Mouse (Mus musculus) thymus, postnatal 4 days (tissue): ENCODE measurements around the gene Dennd6a.

Experiments used
- DNase-seq: peaks from one replicate; pipeline ENCODE4 v3.0.0; 2021

Gene Dennd6a

DNA sequence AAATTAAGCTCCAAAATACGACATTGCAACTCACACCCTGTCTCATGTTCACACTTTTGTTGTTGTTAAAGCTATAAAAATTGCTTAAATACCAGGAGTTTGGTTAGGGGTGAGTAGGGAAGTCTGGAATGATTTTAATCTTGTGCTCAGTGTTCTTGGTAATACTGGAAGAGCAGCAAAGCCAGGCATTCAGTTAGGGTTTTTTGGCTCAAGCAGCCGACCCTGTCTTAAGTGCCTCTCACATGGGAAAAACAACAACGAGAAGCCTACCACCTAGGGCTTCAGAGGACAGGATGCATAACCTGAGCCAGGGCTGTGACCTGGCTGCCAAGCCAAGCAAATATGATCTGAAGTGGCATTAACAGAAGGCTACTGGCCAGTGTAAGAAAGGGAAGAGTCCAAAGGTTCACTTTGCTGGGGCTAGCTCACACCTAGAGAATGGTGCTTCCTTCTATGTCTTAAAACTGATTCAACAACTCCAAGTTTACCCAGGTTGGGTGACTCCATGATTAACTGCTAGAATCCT, 2.7 kb downstream of the Dennd6a start:
- DNase-seq, result no peak

DNA sequence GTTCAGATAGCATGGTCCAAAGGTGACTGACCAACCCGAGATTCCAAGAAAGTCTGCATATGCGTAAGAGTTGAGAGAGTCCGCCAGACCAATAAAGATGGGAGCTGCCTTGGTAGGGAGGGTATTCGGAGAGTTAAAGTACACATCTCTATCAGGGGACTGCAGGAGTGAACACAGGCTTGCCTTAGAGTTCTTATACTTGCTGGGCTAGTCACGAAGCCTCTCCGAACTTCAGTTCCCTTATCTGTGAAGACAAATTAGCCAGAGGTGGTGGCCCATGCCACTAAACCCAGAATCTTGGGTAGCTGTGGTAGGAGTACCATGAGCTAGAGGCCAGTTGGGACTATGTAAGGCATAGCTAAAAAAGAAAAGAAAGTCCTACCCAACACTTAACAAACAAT, 5.1 kb downstream of the Dennd6a start:
- no peak for DNase-seq

DNA sequence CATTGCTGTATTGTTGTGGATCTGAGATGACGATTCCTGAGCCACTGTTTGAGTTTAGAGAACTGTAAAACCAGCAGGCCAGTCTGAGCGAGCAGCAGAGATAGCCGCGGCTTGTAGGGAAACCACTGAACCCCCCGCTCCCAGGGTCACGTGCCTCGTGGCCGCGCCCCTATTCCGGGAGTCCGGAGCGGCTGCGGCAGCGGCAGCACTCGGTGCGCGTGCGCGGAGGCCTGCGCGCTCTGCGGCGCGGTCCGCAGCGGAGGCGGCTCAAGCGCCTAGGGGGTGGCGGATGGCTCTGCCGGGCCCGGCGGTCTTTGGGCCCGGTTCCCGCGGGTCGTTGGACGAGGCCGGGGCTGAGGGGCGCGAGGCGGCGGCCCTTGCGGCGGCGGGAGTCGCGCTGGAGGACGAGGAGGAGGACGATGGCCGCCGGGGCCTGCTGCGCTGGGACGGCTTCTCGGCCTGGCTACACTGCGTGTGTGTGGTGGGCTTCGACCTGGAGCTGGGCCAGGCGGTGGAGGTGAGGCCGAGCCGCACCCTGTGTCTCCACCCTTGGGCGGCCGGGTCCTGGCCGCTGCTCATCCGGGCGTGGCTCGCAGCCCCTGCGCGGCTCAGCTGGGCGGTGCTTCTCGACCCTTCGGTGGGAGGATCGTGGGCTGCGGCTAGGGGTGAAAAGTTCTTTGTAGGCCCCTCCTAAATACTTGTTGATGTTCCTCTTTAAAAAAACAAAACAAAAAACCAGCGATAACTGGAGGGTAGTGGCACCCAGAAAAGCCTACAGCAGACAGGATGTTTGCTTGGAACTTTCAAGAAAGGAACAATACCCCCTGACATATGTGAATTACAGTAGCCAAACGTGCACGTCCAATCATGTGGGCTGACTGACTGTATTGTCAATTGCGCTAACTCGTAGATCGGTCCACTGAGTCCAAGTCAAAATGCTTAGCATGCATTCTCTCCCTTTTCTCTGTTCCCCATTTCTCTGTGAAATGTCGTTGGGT, 6.0 kb downstream of the Dennd6a start:
- peak; percentile 90 for DNase-seq

DNA sequence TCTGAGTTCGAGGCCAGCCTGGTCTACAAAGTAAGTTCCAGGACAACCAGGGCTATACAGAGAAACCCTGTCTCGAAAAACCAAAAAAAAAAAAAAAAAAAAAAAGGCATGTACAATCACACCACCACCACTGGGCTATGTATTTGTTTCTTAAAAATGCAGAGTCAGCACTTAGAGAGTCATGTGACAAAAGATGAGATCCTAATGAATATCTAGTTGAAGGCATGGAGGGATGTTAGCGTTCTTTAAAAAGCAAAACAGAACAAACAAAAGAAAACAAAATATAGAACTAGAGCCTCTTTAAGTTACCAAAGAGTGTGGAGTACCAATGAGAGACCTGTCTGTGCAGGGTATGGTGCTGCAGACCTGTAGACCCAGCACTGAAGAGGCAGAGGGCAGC, 10.0 kb downstream of the Dennd6a start:
- no peak for DNase-seq

DNA sequence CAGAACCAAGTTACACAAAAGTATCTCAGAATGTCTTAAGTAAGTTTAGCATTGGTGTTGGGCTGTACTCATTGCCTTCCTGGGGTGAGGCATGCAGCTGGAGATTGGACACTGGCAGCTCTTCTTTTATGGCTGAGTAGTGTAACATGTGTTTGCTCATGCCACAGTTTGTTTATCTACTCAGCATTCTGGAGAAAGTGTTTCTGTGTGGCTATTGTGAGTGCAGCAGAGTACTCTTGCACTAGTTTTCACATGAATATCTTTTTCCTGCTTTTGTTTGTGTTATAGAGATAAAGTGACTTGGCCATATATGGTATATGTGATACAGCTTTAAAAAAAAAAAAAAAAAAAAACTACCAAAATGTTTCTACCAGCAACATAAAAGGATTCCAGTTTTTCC, 13.5 kb downstream of the Dennd6a start:
- no peak for DNase-seq

DNA sequence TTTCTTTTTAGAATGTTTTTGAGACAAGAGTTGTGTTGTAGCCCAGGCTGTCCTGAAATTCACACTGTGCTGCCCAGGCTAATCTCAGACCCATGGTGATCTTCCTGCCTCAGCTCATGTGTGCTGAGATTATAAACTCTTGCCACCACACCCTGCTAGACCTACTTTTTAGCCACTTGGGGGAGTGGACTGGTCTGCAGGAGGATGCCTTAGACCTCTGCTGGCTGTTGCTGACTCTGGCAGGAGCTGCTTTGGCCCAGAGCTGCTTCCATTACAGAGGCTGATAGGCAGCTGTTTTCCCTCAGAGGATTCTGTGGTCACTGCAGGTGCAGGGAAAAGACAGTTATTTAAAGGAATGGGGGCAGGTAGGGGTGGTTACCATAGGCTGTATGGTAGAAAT, 17.7 kb downstream of the Dennd6a start:
- DNase-seq, result no peak

DNA sequence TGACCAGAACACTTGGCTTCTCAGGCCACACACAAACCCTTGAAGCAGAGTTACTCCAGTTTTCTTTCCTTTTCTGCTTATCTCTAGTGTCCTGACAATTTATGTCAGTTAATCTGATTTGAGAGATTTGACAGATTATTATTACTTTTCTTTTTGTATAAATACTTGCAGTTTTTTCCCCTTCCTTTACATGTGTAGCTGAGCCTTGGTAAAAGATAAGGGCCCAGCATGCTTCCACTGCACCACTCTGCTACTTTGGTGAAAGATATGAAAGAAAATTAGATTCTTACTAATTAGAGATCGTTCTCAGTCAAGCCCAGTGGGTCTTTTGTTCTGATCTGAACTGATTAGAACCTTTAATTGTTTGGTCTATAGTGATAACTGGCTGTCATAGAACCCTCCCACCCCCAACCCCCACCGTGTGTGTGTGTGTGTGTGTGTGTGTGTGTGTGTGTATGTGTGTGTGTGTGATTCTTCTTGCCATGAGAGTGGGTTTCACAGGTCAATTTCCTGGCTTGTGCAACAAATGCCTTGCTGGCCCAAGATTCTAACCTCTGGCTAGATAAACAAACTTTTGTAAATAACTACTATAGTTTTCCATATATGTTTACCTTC, 19.7 kb downstream of the Dennd6a start:
- no peak for DNase-seq

DNA sequence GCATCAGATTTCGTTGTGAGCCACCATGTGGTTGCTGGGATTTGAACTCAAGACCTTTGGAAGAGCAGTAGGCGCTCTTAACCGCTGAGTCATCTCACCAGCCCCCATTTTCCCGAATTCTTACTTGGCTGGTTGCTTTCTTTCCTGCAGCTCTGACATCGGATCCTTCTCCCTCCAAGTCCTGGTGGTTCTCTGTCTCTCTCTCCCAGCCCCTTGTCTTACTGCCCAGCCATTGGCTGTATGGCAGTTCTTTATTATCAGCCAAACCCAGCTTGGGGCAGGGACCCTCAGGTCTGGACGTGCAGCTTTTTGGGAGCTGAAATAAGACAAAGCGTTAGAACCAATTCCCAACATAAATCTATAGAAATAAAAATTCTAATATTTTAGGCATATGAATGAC, 21.5 kb downstream of the Dennd6a start:
- DNase-seq, result no peak

DNA sequence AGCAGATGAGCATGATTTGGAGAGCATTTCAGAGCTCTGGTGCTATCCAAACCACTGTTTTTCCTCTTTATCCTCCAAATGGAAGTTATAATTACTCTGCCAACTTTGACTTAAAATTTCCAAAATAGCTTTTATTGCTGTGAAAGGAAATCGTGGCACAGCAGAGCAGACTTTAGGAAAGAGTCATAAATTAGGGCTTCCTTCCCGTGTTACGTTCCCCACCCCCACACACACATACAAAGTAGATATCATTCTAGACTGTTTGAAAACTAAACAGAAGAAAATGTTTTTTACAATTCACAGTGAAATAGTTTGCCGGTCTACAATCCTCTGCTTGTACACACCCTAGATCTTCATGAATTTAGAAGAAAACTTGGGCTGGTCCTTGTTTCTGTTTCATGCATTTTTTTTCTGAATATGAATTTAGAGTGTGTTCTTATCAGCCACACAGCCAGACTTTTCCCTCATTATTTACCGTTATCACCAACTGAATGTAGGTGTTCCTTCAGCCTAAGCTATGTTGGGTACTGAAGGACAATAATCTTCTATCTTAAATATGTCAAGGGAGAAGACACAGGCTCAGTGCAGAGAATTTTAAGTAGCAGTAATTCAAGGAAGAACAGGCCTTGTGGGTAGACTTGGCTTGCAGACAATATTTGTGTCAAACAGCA, 22.2 kb downstream of the Dennd6a start:
- no peak for DNase-seq

DNA sequence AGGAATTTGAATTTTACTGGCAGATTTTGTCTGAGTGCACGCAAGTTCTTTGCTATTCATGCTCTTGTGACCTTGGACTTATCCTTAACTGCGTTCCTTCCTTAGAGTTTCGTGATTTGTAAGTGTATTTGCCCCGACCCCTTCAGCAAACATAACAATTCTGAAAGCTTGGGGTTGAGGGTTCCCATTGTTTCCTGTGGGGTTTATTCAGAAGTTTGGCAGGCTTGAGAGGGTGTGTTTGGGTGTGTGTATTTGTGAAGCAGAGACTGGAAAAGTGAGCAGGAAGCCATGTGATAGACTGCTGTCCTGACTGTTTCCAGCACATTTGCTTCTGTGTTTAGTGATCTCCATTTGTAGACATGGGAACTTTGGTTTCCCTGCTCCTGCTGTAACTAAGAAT, 31.7 kb downstream of the Dennd6a start:
- DNase-seq, result no peak

DNA sequence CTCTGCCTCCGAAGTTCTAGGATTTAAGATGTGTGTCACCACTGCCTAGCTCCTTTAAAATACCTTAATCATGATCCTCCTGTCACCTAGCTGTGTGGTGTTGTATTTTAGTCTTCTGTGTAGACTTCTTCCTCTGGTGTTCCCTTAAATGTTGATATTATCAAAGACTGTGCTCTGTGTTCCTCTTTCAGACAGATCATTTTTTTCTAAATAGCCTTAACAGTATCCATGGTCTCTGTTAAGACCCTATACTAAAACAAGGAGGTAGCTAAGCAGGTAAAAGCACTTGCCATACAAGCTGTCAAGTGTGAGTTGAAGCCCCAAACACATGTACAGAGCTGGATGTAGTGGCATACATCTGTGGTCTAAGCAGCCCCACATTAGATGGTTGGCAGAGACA, 36.0 kb downstream of the Dennd6a start:
- DNase-seq, result no peak

DNA sequence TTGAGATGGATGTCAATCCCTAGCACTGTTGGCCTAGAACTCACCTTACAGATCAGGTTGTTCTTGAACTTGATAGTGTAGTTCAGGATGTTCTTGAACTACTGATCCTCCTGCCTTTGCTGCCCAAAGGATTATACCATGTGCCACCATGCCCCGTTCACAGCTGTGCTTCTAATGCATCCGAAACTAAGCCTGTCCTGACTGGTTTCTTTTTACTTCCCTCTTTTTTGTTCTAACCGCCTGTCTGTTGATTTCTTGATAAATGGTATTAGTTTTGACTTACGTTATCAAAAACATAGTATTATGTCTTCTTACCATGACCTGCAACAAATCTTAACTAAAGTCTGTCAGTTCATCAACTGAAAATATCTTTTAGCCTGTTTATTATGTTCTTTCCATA, 37.0 kb downstream of the Dennd6a start:
- DNase-seq, result no peak

DNA sequence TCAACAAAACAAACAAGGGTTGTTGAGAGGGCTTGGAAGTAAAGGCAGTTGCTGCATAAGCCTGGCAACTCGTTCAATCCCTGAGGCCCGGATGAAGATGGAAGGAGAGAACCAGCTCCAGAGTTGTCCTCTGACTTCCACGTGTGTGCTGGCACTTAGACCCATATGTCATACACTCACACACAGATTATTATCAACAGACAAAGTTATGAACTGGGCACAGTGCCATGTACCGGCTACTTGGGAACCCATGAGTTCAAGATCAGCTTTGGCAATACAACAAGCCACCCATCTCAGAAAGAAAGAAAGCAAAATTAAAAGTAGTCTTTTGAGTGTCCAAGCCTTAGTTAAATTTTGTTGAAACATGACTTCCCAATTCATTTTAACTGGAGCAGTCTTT, 51.6 kb downstream of the Dennd6a start:
- no peak for DNase-seq

DNA sequence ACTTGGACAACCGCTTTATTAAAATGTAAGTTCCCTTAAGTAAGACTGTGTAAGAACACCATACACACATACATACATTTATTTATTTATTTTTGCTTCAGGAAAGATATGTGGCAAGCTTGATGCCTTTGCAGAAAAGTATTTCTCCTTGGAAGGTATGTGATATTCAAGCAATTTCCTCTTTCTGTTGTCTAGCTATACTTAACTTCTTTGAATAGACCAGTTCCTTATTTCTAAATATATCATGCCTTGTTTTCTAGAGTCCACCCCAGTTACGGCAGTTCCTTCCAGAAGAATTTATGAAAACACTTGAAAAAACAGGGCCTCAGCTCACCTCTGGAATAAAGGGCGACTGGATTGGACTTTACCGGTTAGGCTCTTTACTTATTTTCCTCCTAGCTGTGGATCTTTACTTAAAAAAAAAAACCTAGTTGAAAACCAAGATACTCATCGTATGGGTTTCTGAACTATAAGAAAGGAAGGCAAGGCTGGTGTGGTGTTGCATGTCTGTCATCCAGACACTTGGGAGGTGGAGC, 53.0 kb downstream of the Dennd6a start:
- DNase-seq, result no peak

DNA sequence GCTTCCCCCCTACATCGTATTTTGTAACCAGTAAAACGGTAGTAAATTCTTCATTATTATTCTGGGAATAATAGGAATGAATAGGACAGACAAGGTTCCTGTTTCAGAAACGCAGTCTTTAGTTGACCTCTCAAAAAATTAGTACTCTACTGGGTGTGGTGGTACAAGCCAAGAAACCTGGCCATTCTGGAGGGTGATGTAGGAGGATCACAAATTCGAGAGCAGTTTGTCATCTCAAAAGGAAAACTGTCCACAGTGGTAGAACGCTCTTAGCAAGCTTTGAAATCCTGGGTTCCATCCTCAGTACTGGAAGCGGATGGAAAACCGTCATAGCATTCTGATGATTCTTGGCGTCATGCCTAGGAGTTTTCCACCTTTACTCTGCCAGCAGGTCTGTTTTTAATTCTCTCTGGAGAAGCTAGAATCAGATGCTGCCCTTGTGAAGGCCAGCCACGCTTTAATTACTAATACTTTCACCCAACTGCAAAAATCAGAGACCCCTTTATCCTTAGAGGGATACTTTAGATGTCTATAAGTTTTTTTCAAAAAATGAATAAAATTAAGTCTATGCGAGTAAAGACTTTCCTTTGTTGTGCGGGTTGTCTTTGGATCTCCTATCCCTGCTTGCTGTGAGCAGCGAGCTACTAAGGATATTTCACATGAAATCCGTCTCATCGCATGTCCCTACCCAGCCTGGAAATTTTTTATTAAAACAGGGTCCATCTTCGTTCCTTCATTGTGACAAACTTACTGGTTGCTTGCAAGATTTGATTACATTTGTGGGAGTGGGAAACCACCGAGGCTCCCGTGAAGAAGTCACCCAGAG, 63.6 kb downstream of the Dennd6a start:
- DNase-seq, result no peak

DNA sequence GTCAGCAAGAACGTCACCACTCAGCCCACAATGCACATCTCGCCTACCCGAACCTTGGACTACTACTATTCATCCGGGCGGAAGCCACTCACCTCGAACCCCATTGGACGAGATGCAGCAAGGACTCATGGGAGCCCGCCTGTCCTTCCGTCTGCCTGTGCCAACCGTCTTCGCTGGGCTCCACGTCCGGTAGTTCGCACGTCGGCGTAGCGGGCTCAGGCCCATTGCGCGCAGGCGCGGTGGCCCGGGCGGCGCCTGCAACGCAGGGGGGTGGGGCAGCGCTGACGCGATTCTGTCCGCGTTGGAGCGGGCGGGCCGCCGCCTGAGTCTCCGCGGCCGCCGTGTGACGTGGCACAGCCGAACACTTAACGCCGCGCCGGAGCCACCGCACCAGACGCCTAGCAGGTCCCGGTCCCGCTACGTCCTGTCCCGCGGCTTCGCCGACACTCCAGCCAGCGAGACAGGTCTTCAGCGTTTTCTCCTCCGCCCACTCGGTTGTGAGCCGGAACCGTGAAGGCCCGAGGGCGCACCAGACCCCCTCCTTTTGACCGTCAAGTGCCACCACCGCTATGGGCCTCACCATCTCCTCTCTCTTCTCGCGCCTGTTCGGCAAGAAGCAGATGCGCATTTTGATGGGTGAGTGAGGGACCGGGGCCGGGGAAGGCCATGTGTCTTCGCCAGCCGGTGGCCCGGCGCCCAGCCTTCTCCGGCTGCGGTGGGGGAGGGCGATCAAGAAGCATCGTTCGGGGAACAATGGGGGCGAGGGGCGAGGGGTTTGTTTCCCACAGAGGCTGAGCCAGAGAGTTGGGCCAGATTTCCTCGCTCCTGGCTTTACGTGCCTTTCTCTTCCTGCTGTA, 64.4 kb downstream of the Dennd6a start, which contains the start of gene Arf4:
Gene Arf4, plus strand, starts transcription at position 224 of the 857 bp plus-strand sequence.
- DNase-seq, result peak; percentile 96

DNA sequence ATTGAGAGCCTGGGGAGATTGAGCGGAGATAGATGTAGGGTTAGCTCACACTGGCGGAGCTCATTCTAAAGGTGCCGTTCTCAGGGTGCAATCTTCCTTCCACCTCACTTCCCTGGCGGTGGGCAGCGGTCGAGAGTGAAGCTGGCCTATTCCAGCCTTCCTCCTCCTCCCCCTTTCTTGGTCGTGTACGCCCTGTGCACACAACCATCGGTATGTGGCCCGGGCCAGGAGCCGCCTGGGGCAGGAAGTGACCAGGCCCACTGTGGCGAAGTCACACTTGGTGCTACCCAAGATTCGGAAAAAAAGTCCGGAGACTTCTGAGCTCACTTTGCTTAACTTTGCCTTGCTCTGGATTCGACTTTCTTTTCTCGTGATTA, 65.0 kb downstream of the Dennd6a start:
- peak; percentile 61 for DNase-seq

DNA sequence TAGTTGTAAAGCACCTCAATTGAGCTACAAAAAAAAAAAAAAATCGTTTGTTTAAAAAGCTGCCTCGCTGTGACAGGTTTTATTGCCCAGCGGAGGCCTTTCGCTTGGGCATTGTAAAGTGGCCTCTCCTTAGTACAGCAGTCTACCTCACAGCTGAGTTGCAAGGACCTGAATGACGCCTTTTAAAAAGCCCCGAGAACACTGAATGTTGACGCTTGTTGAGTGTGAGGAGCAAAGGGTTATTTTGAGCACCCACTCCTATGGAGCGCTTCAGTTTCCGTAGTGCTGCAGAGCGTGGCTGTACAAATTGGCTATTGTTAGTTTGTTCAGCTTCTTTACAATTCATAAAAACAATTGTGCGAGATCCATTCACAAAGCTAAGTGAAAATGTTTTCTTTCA, 65.6 kb downstream of the Dennd6a start:
- peak; percentile 19 for DNase-seq

DNA sequence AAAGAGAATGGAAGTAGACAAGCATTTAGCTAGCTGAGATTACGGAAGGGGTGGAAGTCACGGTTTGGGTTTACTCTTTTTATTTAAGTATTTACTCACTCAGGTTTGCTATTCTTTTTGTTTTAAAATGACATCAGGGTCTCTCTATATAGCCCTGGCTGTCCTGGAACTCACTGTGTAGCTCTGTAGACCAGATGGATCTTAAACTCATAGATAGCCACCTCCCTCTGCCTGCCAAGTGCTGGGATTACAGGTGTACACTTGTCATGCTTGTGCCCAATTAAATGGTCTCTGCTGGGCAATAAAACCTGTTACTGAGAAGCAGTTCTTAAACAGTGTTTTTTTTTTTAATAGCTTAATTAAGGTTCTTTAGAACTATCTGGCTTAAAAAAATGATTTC, 66.3 kb downstream of the Dennd6a start:
- no peak for DNase-seq

DNA sequence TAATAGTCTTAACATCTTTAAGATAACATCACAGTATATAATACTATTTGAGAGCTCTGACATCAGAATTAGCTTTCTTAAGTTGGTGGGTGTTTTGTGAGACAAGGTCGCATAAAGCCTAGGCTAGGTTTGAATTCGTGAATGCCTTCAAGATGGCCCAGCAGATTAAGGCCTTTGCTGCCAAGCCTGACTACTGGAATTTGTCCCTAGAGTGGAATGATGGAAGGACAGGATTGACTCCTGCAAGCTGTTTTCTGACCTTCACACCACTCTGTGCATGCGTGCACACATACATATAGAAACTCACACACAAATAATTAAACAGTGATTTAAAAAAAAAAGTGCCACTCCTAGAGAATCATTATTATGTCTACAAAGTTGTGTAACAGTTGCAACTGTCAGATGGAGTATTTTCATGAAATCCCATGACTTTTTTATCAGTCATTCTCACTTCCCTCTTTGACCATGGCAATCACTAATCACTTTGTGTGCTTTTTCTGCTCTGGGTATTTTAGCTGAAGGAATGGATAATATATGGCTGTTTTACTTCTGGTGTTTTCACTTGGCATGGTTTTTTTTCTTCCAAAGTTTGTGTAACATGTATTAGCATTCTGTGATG, 69.5 kb downstream of the Dennd6a start:
- no peak for DNase-seq
